Mouse (Mus musculus) CH12.LX (cell line): ENCODE measurements around the gene Inafm2.

Experiments used
- CHD2 ChIP-seq: IDR thresholded peaks from 2 replicates; pipeline ENCODE4 v1.6.1; 2011; ENCODE audit warnings: low read length, improper control_type of control experiment
- CTCF ChIP-seq, 2 experiments: IDR thresholded peaks in 1 of 2; conservative IDR thresholded peaks in 1 of 2; 2 replicates each; pipeline ENCODE4 v1.5.1; 2011 to 2012; ENCODE audit warnings: low read depth in 2 of 2, low read length in 2 of 2, improper control_type of control experiment in 1 of 2, inconsistent platforms in 1 of 2, mild to moderate bottlenecking in 1 of 2, moderate library complexity in 1 of 2
- ELF1 ChIP-seq: IDR thresholded peaks from 2 replicates; pipeline ENCODE4 v1.6.1; 2014; ENCODE audit warnings: low read depth, mild to moderate bottlenecking, inconsistent platforms, low read length, improper control_type of control experiment
- EP300 ChIP-seq: IDR thresholded peaks from 2 replicates; pipeline ENCODE4 v1.6.1; 2011; ENCODE audit warnings: low read length, improper control_type of control experiment
- ETS1 ChIP-seq: conservative IDR thresholded peaks from 2 replicates; pipeline ENCODE4 v1.6.1; 2012; ENCODE audit warnings: low read depth, mild to moderate bottlenecking, inconsistent platforms, low read length, improper control_type of control experiment, moderate library complexity
- JUND ChIP-seq: conservative IDR thresholded peaks from 2 replicates; pipeline ENCODE4 v1.6.1; 2011; ENCODE audit warnings: low read depth, low read length, improper control_type of control experiment
- PAX5 ChIP-seq: IDR thresholded peaks from 2 replicates; pipeline ENCODE4 v1.6.1; 2012; ENCODE audit warnings: low read length, inconsistent platforms, mixed read lengths
- POLR2A ChIP-seq: IDR thresholded peaks from 2 replicates; pipeline ENCODE4 v1.6.1; 2011; ENCODE audit warnings: low read depth, mild to moderate bottlenecking, improper control_type of control experiment, low read length
- RCOR1 ChIP-seq: conservative IDR thresholded peaks from 2 replicates; pipeline ENCODE4 v1.6.1; 2012; ENCODE audit warnings: low read depth, mild to moderate bottlenecking, inconsistent platforms, low read length, improper control_type of control experiment
- UBTF ChIP-seq: IDR thresholded peaks from 2 replicates; pipeline ENCODE4 v1.6.1; 2012; ENCODE audit warnings: low read depth, mild to moderate bottlenecking, inconsistent platforms, low read length, improper control_type of control experiment, moderate library complexity
- USF1 ChIP-seq: IDR thresholded peaks from 2 replicates; pipeline ENCODE4 v1.6.1; 2014; ENCODE audit warnings: low read depth, mild to moderate bottlenecking, inconsistent platforms, low read length, improper control_type of control experiment
- USF2 ChIP-seq: conservative IDR thresholded peaks from 2 replicates; pipeline ENCODE4 v1.6.1; 2011; ENCODE audit warnings: low read depth, low read length, improper control_type of control experiment
- ZMIZ1 ChIP-seq: IDR thresholded peaks from 2 replicates; pipeline ENCODE4 v1.6.1; 2012; ENCODE audit warnings: low read depth, mild to moderate bottlenecking, inconsistent platforms, low read length, improper control_type of control experiment
- ZNF384 ChIP-seq: IDR thresholded peaks from 2 replicates; pipeline ENCODE4 v1.6.1; 2012; ENCODE audit warnings: low read depth, low read length, improper control_type of control experiment, inconsistent platforms

GRCm38 (mm10) chr2:118760311-118761025 lies 14.9 kb downstream of the Inafm2 start:
- TF ChIP-seq PAX5 (no peak), ZNF384 (no peak), RCOR1 (no peak), EP300 (no peak), ZMIZ1 (no peak), CTCF (conservative IDR thresholded peaks at IDR 0.05 in 1 of 2, IDR thresholded peaks at IDR 0.05 in 1 of 2; ENCODE audit: low read depth in 2 of 2, low read length in 2 of 2) (no peak), USF1 (no peak), USF2 (no peak), JUND (no peak), CHD2 (no peak), ELF1 (no peak), ETS1 (no peak), POLR2A (no peak), UBTF (no peak)
